Mouse (Mus musculus): ENCODE results near the gene Adamtsl5. TPM values are rescaled to one million over a fixed set of nuclear protein-coding genes. Genes with fewer than 3 reads are reported as not detected.
A peak's percentile ranks its signal among the peaks of the same experiment; 100 is the strongest.

The Adamtsl5 gene
- polyA plus RNA-seq, 1 experiment from 2014 or later = 0.09 TPM

DNA sequence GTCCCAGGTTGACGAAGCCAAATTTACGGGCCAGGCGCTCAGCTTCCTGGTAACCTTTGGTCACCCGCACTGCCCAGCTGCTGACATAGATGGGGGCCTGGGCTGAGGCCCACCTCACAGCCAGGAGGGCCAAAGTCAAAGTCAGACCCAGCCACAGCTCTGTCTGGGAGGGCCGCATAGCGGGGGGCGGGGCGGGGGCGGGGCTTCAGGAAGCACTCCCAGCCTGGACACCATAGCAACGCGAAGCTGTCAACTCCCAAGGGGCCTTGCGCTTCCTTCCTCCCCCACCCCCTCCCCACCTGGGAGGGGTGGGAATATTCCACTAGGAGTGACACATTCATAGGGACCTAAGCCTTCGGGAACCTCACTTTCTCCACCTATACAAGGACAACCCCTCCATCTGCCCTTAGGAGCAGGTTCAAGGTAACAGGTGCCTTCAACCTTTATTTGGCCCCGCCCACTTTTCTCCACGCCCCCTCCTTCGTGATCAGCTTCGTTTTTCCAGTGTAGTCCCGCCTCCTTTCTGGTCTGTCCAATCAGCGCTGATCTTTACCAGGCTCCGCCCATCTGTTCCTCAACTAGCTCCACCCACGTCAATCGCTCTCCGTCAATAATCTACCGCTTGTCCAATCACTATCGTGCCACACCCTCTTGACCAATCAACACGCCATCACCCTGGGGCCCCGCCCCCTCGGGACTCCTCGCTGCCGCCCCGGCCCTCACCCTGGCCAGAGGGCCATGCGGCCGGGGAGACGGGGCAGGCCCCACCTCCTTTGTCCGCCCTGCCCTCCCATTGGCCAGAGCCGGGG is 18.7 kb downstream of the Adamtsl5 start, which contains the start of the genes Pcsk4 and Reep6:
Gene Pcsk4, minus strand, starts transcription at position 226 of the 809 bp plus-strand sequence.
Gene Reep6, plus strand, starts transcription at position 681 of the 809 bp plus-strand sequence.
- Histone ChIP-seq H3K4me3 (ENCODE audit: low read depth, low read length) (peak within 1 kb of the TSS; percentile 40), H3K27me3 (ENCODE audit: control insufficient read depth, insufficient read depth, low read length) (no peaks in the 10 kb centered on the region; the same call in 1 of the 2 replicates), H3K27ac (ENCODE audit: low read depth, low read length) (no peak within 1 kb of the TSS), H3K4me1 (ENCODE audit: control insufficient read depth, insufficient read depth, low read length) (peaks cover 11% of the 10 kb centered on the region; the same call in 1 of the 2 replicates), H3K9ac (replicated peaks; ENCODE audit: low read depth, low read length) (peak within 1 kb of the TSS; percentile 60), H3K9me3 (ENCODE audit: control insufficient read depth, low read length) (no peaks in the 10 kb centered on the region), H3K4me2 (ENCODE audit: low read depth, low read length) (peak within 1 kb of the TSS; percentile 85), H3K36me3 (ENCODE audit: control insufficient read depth, insufficient read depth, low read length) (no peaks in the 10 kb centered on the region)
- ATAC-seq (ENCODE audit: low read depth) = peak; percentile 91
- WGBS = 6% methylated on average over 31 of the region's 36 CpGs

DNA sequence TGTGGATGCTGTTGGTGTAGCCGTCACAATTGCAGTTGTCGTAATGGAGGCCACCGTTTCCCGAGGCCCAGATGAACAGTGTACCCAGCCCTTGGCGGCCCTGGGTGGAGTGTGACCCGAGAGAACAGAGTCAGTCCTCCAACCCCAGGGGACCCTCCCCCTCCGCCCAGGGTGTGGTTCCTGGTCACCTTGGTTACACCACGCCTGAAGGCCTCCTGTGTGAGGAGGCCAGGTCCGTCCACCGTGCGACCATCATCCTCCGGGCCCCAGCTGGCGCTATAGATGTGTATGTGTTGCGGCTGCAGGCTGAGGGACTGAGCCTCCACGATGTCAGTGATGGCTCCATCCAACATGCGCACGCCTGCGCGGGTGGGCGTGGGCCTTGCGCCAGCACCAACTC is 23.2 kb downstream of the Adamtsl5 start:
- H3K9me3 ChIP-seq (ENCODE audit: control insufficient read depth, low read length) = no peaks in the 10 kb centered on the region
- no peak for ATAC-seq (ENCODE audit: low read depth)
- no peak overlapping the region for H3K4me3 ChIP-seq (ENCODE audit: low read depth, low read length)
- H3K36me3 ChIP-seq (ENCODE audit: control insufficient read depth, insufficient read depth, low read length) = no peaks in the 10 kb centered on the region
- H3K9ac ChIP-seq (replicated peaks; ENCODE audit: low read depth, low read length) = no peak overlapping the region
- H3K4me1 ChIP-seq (ENCODE audit: control insufficient read depth, insufficient read depth, low read length) = peaks cover 14% of the 10 kb centered on the region; the same call in 1 of the 2 replicates
- no peak overlapping the region for H3K4me2 ChIP-seq (ENCODE audit: low read depth, low read length)
- H3K27ac ChIP-seq (ENCODE audit: low read depth, low read length) = no peak overlapping the region
- H3K27me3 ChIP-seq (ENCODE audit: control insufficient read depth, insufficient read depth, low read length) = no peaks in the 10 kb centered on the region; the same call in 1 of the 2 replicates
- 81% methylated on average over 21 of the region's 21 CpGs for WGBS

DNA sequence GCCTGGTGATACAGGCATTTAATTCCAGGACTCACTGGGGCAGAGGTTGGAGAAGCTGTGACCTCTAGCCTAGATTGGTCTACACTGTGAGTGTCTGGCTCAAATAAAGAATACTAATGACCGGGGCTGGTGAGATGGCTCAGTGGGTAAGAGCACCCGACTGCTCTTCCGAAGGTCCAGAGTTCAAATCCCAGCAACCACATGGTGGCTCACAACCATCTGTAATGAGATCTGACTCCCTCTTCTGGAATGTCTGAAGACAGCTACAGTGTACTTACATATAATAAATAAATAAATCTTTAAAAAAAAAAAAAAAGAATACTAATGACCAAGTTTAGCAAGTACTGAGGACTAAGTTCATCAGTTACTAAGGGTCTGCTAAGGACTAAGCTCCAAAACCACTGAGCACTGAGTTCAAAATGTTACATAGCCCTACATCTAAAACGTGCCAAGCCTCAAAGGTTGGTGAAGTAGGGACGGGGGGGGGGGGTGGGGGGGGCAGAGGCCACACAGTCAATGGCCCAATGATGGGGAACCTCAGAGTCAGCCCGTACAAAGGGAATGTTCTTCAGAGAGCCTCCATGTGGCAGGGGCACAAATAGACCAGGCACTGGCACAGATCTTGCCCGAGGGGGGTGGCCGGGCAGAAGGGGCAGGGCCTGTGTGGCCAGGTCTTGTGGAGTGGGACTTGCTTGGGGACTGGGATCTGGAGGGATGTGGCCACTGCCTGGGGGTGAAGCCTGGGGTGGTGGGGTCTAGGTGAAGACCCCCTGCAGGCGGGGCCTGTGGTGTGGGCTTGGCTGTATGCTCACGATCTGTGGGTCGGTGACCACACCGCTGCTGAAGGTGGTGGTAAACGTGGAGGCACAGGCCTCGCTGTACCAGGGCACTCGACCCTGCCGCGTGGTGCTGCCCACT is 23.8 kb downstream of the Adamtsl5 start:
- Histone ChIP-seq H3K4me2 (ENCODE audit: low read depth, low read length) (peak overlapping the region; percentile 83; the same call in 1 of the 2 replicates), H3K4me1 (ENCODE audit: control insufficient read depth, insufficient read depth, low read length) (peaks cover 14% of the 10 kb centered on the region), H3K27ac (ENCODE audit: low read depth, low read length) (no peak overlapping the region), H3K4me3 (ENCODE audit: low read depth, low read length) (no peak overlapping the region), H3K27me3 (ENCODE audit: control insufficient read depth, insufficient read depth, low read length) (no peaks in the 10 kb centered on the region; the same call in 1 of the 2 replicates), H3K9me3 (ENCODE audit: control insufficient read depth, low read length) (no peaks in the 10 kb centered on the region), H3K36me3 (ENCODE audit: control insufficient read depth, insufficient read depth, low read length) (no peaks in the 10 kb centered on the region), H3K9ac (replicated peaks; ENCODE audit: low read depth, low read length) (no peak overlapping the region)
- no peak for ATAC-seq (ENCODE audit: low read depth)
- WGBS = 79% methylated on average over 17 of the region's 17 CpGs

- Histone ChIP-seq H3K27me3 (ENCODE audit: control insufficient read depth, insufficient read depth, low read length) (no peaks in the 10 kb centered on the region; the same call in 1 of the 2 replicates), H3K4me1 (ENCODE audit: control insufficient read depth, insufficient read depth, low read length) (peaks cover 15% of the 10 kb centered on the region), H3K36me3 (ENCODE audit: control insufficient read depth, insufficient read depth, low read length) (0 out of 2 replicates have a peak, but pooled peaks cover 1% of the 10 kb centered on the region), H3K9me3 (ENCODE audit: control insufficient read depth, low read length) (no peaks in the 10 kb centered on the region), H3K4me3 (ENCODE audit: low read depth, low read length) (peak overlapping the region; percentile 37), H3K9ac (replicated peaks; ENCODE audit: low read depth, low read length) (peak overlapping the region; percentile 59), H3K27ac (ENCODE audit: low read depth, low read length) (no peak overlapping the region), H3K4me2 (ENCODE audit: low read depth, low read length) (peak overlapping the region; percentile 83)
- 1% methylated on average over 33 of the region's 46 CpGs for WGBS
- peak; percentile 19; the same call in 1 of the 2 replicates for ATAC-seq (ENCODE audit: low read depth)
These were observed 24.7 kb downstream of the Adamtsl5 start for GRCm38 (mm10) chr10:80323261-80324119.

- 0 out of 2 replicates have a peak, but pooled peaks have one; percentile 2 for ATAC-seq (ENCODE audit: low read depth)
- WGBS = 4% methylated on average over 28 of the region's 28 CpGs
- no peak overlapping the region for H3K27ac ChIP-seq (ENCODE audit: low read depth, low read length)
- H3K9ac ChIP-seq (replicated peaks; ENCODE audit: low read depth, low read length) = peak overlapping the region; percentile 59
- H3K4me2 ChIP-seq (ENCODE audit: low read depth, low read length) = peak overlapping the region; percentile 83
- H3K9me3 ChIP-seq (ENCODE audit: control insufficient read depth, low read length) = no peaks in the 10 kb centered on the region
- H3K27me3 ChIP-seq (ENCODE audit: control insufficient read depth, insufficient read depth, low read length) = no peaks in the 10 kb centered on the region; the same call in 1 of the 2 replicates
- H3K4me3 ChIP-seq (ENCODE audit: low read depth, low read length) = peak overlapping the region; percentile 37
- peaks cover 5% of the 10 kb centered on the region; the same call in 1 of the 2 replicates for H3K36me3 ChIP-seq (ENCODE audit: control insufficient read depth, insufficient read depth, low read length)
- H3K4me1 ChIP-seq (ENCODE audit: control insufficient read depth, insufficient read depth, low read length) = peaks cover 15% of the 10 kb centered on the region
These were observed 25.4 kb downstream of the Adamtsl5 start for GRCm38 (mm10) chr10:80322811-80323211.

- Histone ChIP-seq H3K4me3 (ENCODE audit: low read depth, low read length) (no peak overlapping the region; the same call in 1 of the 2 replicates), H3K9ac (replicated peaks; ENCODE audit: low read depth, low read length) (no peak overlapping the region), H3K9me3 (ENCODE audit: control insufficient read depth, low read length) (no peaks in the 10 kb centered on the region), H3K4me1 (ENCODE audit: control insufficient read depth, insufficient read depth, low read length) (peaks cover 15% of the 10 kb centered on the region), H3K27ac (ENCODE audit: low read depth, low read length) (no peak overlapping the region), H3K27me3 (ENCODE audit: control insufficient read depth, insufficient read depth, low read length) (no peaks in the 10 kb centered on the region; the same call in 1 of the 2 replicates), H3K4me2 (ENCODE audit: low read depth, low read length) (peak overlapping the region; percentile 83; the same call in 1 of the 2 replicates), H3K36me3 (ENCODE audit: control insufficient read depth, insufficient read depth, low read length) (peaks cover 14% of the 10 kb centered on the region)
- no peak; the same call in 1 of the 2 replicates for ATAC-seq (ENCODE audit: low read depth)
- 90% methylated on average over 21 of the region's 21 CpGs for WGBS
These were observed 26.3 kb downstream of the Adamtsl5 start for GRCm38 (mm10) chr10:80321670-80322581.

DNA sequence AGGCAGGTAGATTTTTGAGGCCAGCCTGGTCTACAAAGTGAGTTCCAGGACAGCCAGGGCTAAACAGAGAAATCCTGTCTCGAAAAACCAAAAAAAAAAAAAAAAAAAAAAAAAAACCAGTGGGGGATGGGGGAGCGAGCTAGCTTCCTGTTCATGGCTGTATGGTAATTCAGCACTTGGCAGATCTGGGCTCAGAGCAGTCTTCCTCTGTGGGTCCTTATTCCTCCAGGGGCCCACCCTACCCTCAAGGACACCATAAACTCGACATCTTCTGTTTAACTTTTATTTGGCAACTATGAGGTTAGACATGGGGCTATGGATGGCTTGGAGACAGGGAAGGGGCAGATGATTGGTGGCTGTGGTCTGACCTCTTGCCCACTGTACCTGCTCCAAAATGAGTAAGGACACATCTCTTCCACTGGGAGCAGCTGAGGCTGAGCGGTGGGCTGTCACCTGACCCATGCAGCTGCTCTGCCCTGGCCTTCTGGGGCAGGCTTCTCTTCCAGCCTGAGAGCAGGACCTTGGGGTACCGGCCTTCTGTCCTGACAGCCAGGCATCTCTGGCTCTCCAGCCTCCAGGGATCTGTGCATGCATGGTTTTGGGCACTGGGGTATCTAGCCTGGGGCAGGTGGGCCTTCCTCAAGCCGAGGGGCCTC is 27.1 kb downstream of the Adamtsl5 start:
- Histone ChIP-seq H3K27ac (ENCODE audit: low read depth, low read length) (no peak overlapping the region), H3K4me3 (ENCODE audit: low read depth, low read length) (no peak overlapping the region), H3K9me3 (ENCODE audit: control insufficient read depth, low read length) (no peaks in the 10 kb centered on the region), H3K27me3 (ENCODE audit: control insufficient read depth, insufficient read depth, low read length) (no peaks in the 10 kb centered on the region; the same call in 1 of the 2 replicates), H3K9ac (replicated peaks; ENCODE audit: low read depth, low read length) (no peak overlapping the region), H3K4me1 (ENCODE audit: control insufficient read depth, insufficient read depth, low read length) (peaks cover 17% of the 10 kb centered on the region), H3K36me3 (ENCODE audit: control insufficient read depth, insufficient read depth, low read length) (peaks cover 22% of the 10 kb centered on the region), H3K4me2 (ENCODE audit: low read depth, low read length) (no peak overlapping the region)
- ATAC-seq (ENCODE audit: low read depth) = no peak
- WGBS = 78% methylated on average over 6 of the region's 6 CpGs

All from neural tube, embryonic 14.5 days (tissue).